Mouse (Mus musculus) C2C12 (cell line): ENCODE measurements around the gene Abca13. TPM values are rescaled to one million over a fixed set of nuclear protein-coding genes. Genes with fewer than 3 reads are reported as not detected.
"Not testable (repeated sequence)": the region's sequence is repeated elsewhere in the genome, so short reads cannot be mapped to it uniquely, and the experiment has no call there.

Experiments
- H3K27me3 ChIP-seq: one replicate; pipeline ENCODE4 v1.6.1; 2011; ENCODE audit not compliant: control insufficient read depth, insufficient read depth, insufficient read length
- H3K36me3 ChIP-seq: one replicate; pipeline ENCODE4 v1.6.1; 2011; ENCODE audit not compliant: control insufficient read depth, insufficient read depth
- H3K4me3 ChIP-seq: one replicate; pipeline ENCODE4 v1.5.1; 2011; ENCODE audit warnings: mild to moderate bottlenecking, control low read depth; ENCODE audit not compliant: poor library complexity, insufficient read depth, severe bottlenecking
- H3K79me2 ChIP-seq: one replicate; pipeline ENCODE4 v1.6.1; 2011; ENCODE audit not compliant: control insufficient read depth, insufficient read depth
- H3K79me3 ChIP-seq: one replicate; pipeline ENCODE4 v1.6.1; 2011; ENCODE audit warnings: low read depth, control low read depth
- H3ac ChIP-seq: one replicate; pipeline ENCODE3; 2011; ENCODE audit warnings: low read depth; ENCODE audit not compliant: control insufficient read depth, insufficient read length
- CEBPB ChIP-seq: IDR thresholded peaks from one replicate; pipeline ENCODE4 v1.6.1; 2011; ENCODE audit warnings: low read depth, mild to moderate bottlenecking, control low read depth, moderate library complexity
- CTCF ChIP-seq: IDR thresholded peaks from one replicate; pipeline ENCODE4 v1.5.1; 2011; ENCODE audit not compliant: control insufficient read depth, insufficient read depth, insufficient read length
- FOSL1 ChIP-seq: IDR thresholded peaks from one replicate; pipeline ENCODE4 v1.8.0; 2011; ENCODE audit warnings: mild to moderate bottlenecking, low read length; ENCODE audit not compliant: poor library complexity, insufficient read depth, severe bottlenecking
- MAX ChIP-seq: IDR thresholded peaks from one replicate; pipeline ENCODE4 v1.6.1; 2011; ENCODE audit warnings: mild to moderate bottlenecking, control low read depth
- MYOD1 ChIP-seq: IDR thresholded peaks from one replicate; pipeline ENCODE4 v1.6.1; 2011; ENCODE audit warnings: low read depth; ENCODE audit not compliant: control insufficient read depth, insufficient read length
- MYOG ChIP-seq: IDR thresholded peaks from one replicate; pipeline ENCODE4 v1.6.1; 2011; ENCODE audit not compliant: control insufficient read depth, insufficient read length; ENCODE audit errors: extremely low read depth
- USF1 ChIP-seq: IDR thresholded peaks from one replicate; pipeline ENCODE4 v1.6.1; 2011; ENCODE audit warnings: low read depth, mild to moderate bottlenecking, control low read depth, moderate library complexity
- polyA plus RNA-seq: library from polyadenylated mRNA; unstranded; fragments of >200 nt; fragmentation: generic; extraction: Trizol; gene quantifications from one replicate; pipeline ENCODE4 v1.2.1, GENCODE M21; 2012; ENCODE audit warnings: missing spikeins

Gene Abca13
- polyA plus RNA-seq, 1 experiment = 0.04 TPM

DNA sequence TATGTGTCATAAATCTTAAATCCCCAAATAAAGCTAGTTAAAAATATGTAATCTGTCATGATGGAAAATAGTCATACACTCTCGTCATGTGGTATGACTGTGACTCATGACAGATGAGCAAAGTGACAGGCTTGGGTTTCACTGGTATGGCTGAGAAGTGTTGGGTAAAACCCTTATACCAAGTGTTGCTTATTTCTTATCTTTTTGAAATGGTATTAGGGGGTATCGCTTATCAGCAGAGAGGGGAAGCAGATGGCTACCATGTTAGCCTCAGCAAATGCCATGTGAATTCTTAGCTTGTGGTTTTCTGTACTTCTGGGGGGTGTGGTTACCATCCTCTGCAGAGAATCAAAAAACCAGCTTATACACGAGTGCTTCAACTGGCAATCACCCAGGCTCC lies 124.8 kb downstream of the Abca13 start:
- TF ChIP-seq CTCF = no peak
- TF ChIP-seq MYOD1 = no peak
- TF ChIP-seq FOSL1 = no peak
- no peak for TF ChIP-seq USF1
- no peak for TF ChIP-seq MAX
- no peak for TF ChIP-seq CEBPB
- no peak for TF ChIP-seq MYOG
- H3K79me2 ChIP-seq = no peaks in the 10 kb centered on the region
- no peak overlapping the region for H3ac ChIP-seq
- H3K79me3 ChIP-seq = no peaks in the 10 kb centered on the region
- H3K27me3 ChIP-seq = no peaks in the 10 kb centered on the region
- H3K36me3 ChIP-seq = no peaks in the 10 kb centered on the region
- H3K4me3 ChIP-seq = no peak overlapping the region

GRCm38 (mm10) chr11:9317076-9317929 lies 125.6 kb downstream of the Abca13 start:
- TF ChIP-seq MYOD1 = no peak
- no peak for TF ChIP-seq USF1
- no peak for TF ChIP-seq CEBPB
- TF ChIP-seq MAX = no peak
- TF ChIP-seq MYOG = no peak
- no peak for TF ChIP-seq FOSL1
- TF ChIP-seq CTCF = peak; percentile 41
- Histone ChIP-seq H3K27me3 (no peaks in the 10 kb centered on the region), H3K4me3 (no peak overlapping the region), H3K79me2 (no peaks in the 10 kb centered on the region), H3K79me3 (no peaks in the 10 kb centered on the region), H3K36me3 (no peaks in the 10 kb centered on the region), H3ac (no peak overlapping the region)

GRCm38 (mm10) chr11:9338151-9338550 lies 146.4 kb downstream of the Abca13 start:
- H3K79me2 ChIP-seq = no peaks in the 10 kb centered on the region
- no peaks in the 10 kb centered on the region for H3K79me3 ChIP-seq
- TF ChIP-seq FOSL1 (no peak), USF1 (no peak), MYOG (no peak), MAX (no peak), MYOD1 (no peak), CTCF (no peak), CEBPB (no peak)
- H3K36me3 ChIP-seq = no peaks in the 10 kb centered on the region
- H3ac ChIP-seq = no peak overlapping the region
- no peak overlapping the region for H3K4me3 ChIP-seq
- no peaks in the 10 kb centered on the region for H3K27me3 ChIP-seq

DNA sequence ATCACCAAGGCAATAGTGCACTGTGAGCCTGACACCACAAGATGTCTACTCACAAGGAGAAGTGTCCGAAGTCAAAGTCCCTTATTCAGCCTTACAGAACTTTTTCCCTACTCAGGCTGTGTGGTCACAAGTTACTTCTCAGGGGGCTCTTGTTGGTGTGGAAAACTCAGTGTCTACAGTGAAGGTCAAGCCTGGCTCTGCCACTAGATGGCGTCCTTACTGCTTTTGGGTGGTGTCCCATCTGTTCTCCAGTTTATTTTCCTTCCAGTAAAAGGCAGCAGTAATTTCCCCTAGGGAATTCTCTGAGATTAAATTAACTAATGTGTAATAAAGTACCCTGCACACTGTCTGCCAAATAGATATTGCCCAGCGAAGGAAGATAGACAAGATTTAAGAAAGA lies 156.0 kb downstream of the Abca13 start:
- H3K4me3 ChIP-seq = no peak overlapping the region
- H3K79me2 ChIP-seq = no peaks in the 10 kb centered on the region
- no peaks in the 10 kb centered on the region for H3K27me3 ChIP-seq
- H3ac ChIP-seq = no peak overlapping the region
- H3K36me3 ChIP-seq = no peaks in the 10 kb centered on the region
- no peaks in the 10 kb centered on the region for H3K79me3 ChIP-seq
- TF ChIP-seq USF1 (no peak), MYOG (no peak), MAX (no peak), CEBPB (no peak), CTCF (no peak), MYOD1 (no peak), FOSL1 (no peak)

- Histone ChIP-seq H3K27me3 (no peaks in the 10 kb centered on the region), H3K4me3 (no peak overlapping the region), H3K36me3 (no peaks in the 10 kb centered on the region), H3K79me3 (no peaks in the 10 kb centered on the region), H3ac (no peak overlapping the region), H3K79me2 (no peaks in the 10 kb centered on the region)
- TF ChIP-seq MYOD1 = no peak
- no peak for TF ChIP-seq MYOG
- no peak for TF ChIP-seq CEBPB
- TF ChIP-seq FOSL1 = no peak
- TF ChIP-seq MAX = no peak
Observed at GRCm38 (mm10) chr11:9373160-9373559, 181.4 kb downstream of the Abca13 start.

DNA sequence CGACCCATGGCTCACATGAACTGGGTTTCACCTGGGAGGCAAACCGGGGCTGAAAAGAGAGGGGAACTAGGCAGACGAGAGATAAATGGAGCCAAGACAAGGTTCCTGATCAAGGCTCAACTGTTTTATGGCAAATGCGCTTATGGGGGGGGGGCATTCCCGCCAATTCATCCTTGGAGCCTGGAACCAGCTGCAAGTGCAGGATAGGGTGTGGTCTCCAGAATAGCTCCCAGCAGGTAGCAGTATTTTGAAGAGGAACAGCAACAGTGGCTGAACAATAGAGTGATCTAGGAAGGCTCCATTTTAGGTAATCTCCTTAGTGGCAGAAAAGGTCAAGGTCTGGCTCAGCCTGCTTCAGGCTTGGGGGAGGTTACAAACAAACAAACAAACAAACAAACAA lies 182.7 kb downstream of the Abca13 start:
- H3K36me3 ChIP-seq, H3ac ChIP-seq, H3K4me3 ChIP-seq, H3K79me3 ChIP-seq, H3K27me3 ChIP-seq, H3K79me2 ChIP-seq: not testable (repeated sequence)
